Mouse (Mus musculus) NIH3T3 (cell line): ENCODE data around the gene Rpl18.

ENCODE experiments used
- DNase-seq: peaks from one replicate; pipeline ENCODE4 v3.0.0-alpha.2; 2012; ENCODE audit warnings: low read depth

Rpl18 gene

DNA sequence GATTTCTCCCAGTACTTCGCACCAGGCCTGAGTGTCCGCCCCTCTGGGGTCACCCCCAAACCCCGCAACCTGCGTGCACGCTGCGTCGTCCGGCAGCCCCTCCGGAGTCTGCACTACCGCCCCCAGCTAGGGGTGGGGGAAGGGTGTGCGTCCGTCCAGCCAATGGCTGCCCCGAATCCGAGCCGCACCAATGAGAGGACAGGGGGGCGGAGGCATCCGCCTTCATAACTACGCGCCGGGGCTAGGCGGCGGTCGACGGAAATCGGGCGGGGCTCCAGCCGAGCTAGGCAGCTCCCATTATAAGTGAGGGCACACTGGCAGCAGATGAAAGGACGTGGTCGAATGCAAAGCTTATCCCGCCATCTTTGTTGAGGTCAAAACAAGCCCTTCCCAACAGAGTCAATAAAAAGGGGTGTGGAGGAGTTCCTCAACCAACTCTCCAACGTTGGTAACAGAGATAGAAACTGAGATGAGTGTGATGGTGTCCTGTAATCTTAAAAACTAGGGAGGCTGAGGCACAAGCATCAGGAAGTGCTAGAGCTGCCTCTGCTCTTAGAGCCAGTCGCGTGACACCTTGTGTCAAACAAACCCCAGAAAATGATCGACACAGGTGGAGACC lies at the start of gene Rpl18:
TSS of gene Rpl18 (plus strand) at position 368 of the 619 bp plus-strand sequence.
- peak; percentile 99 for DNase-seq

GRCm38 (mm10) chr7:45666161-45666560 lies 49.1 kb upstream of the Rpl18 start, which contains the start of gene Fut2:
TSS of gene Fut2 (minus strand) at chr7:45666394.
- DNase-seq: no peak

DNA sequence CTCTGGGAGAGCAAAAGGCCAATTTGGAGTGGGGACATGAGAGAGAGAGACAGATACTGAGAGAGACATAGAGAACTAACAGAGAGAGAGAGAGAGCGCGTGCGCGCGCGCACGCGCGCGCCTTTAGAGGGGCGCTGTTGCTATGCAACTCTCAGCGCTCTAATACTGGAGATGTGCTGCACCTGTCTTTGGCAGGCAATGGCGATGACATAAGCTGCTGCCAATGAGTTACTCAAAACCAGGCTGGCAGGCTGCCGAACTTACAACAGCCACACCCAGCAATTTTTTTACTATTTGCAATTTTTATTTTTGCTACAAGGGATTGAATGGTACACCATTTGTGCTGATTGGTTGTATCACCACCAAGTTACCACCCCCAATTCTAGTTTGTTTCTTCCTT lies 47.5 kb upstream of the Rpl18 start:
- peak; percentile 56 for DNase-seq

DNA sequence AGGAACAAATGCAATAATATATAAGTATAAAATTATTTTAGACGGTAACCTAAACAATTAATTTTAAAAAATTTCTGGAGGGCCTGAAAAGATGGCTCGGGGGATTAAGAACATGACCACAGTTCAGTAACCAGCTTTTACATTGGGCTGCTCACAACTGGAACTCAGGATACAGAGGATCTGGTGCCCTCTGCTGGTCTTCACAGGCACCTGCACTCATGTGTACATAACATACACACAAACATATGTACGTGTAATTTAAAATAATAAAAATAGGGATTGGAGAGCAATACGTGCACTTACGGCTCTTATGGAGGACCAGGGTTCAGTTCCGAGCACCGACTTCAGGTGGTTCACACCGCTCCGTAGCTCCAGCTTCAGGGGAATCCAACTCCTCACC lies 46.3 kb upstream of the Rpl18 start:
- no peak for DNase-seq

GRCm38 (mm10) chr7:45677627-45678295 lies 37.5 kb upstream of the Rpl18 start:
- no peak for DNase-seq

- no peak for DNase-seq
These were observed 36.7 kb upstream of the Rpl18 start for GRCm38 (mm10) chr7:45678513-45678912.

DNA sequence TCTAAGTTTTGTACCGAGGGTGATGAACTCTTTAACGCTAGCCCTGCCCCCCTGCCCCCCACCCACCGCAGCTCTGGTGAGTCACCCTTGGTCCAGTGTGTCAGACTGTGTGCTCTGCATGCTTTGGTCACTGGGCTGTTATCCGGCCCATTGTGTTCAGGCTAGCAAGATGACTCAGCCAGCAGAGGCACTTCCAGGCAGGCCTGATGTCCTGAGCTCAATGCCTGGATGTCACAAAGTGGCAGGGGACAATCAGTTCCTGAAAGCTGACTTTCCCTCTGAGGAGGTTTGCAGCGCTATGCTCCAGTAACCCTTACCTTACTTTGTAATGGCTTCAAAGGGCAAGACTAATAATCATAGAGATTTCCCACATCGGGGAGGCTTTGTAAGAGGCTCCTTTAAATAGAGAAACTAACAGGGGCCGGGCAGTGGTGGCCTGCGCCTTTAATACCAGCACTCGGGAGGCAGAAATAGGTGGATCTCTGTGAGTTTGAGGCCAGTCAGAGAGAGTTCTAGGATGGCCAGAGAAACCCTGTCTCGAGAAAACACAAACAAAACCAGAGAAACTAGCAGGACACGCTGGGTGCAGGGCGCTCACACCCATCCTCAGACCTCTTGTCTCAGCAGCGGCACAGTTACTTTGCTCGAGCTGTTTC lies 35.2 kb upstream of the Rpl18 start:
- DNase-seq: peak; percentile 87

- DNase-seq: no peak
These were observed 34.1 kb upstream of the Rpl18 start for GRCm38 (mm10) chr7:45681046-45681736.

GRCm38 (mm10) chr7:45682144-45683126 lies 32.8 kb upstream of the Rpl18 start:
- DNase-seq: peak; percentile 97

GRCm38 (mm10) chr7:45683396-45684050 lies 31.7 kb upstream of the Rpl18 start, which contains the start of gene Ntn5:
TSS of gene Ntn5 (plus strand) at chr7:45684022.
- DNase-seq: no peak

DNA sequence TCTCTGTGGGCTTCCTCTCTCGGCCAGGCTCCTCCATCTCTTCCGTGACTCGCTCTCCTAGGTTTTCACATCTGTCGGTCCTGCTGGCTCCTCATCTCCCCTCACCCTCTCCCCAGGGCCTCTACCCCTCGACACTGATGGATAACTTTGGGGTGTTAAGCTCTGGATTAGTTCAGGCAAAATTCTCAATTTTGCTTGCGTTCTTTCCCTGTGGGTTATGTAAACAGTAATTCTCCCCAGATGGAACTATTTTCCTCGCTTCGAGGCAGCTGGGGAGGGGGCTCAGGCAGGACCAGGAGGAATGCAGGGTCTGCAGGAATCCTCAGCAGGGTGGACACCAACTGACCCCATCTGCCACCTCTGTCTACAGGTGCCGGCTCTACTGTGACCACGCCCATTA lies 29.4 kb upstream of the Rpl18 start:
- DNase-seq: no peak

GRCm38 (mm10) chr7:45686841-45687240 lies 28.4 kb upstream of the Rpl18 start:
- DNase-seq: no peak

GRCm38 (mm10) chr7:45689099-45689498 lies 26.2 kb upstream of the Rpl18 start:
- no peak for DNase-seq

GRCm38 (mm10) chr7:45689800-45690199 lies 25.5 kb upstream of the Rpl18 start:
- no peak for DNase-seq

DNA sequence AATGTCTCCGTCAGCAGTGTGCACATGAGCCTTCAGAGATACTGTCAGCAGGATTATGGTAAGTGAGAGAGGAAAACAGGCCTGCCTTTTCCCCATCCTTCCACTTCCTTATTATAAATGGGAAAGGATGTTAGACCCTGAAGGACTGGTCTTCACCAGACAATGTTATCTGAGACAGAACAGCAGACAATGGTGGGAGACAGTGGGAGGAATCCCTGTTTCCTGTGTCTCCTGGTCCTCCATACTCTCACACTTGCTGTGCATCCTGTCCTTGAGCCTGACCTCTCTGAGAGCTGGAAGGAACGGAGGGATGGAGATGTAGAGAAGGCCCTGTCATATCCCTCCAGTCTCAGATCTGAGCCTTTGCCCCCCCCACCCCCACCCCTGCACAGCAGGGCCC lies 22.9 kb upstream of the Rpl18 start:
- no peak for DNase-seq

DNA sequence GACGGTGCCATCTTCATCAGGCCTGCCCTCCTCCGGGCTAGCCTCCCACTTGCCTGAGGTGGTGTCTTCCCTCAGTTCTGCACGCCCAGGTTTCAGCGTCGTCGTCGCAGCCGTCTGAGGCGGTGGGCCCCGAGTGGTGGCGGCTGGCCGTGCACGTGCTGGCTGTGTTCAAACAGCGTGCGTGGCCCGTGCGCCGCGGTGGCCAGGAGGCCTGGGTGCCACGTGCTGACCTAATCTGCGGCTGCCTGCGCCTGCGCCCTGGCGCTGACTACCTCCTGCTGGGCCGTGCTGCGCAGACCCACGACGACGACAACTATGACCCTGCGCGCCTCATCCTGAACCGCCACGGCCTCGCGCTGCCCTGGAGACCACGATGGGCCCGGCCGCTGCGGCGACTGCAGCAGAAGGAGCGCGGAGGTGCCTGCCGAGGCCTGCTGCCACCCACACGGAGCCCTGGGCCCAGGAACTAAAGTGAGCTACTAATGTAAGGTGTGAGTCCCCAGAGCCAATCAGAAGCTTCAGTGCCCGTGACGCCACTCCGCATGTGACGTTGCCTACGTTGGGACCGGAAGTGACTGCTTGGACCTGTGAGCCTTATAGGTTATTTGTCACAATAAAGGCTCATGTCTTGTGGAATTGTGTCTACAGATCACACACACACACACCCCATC lies 21.2 kb upstream of the Rpl18 start, which contains the start of gene Sec1:
TSS of gene Sec1 (minus strand) at position 482 of the 671 bp plus-strand sequence.
- no peak for DNase-seq

- no peak for DNase-seq
These were observed 20.2 kb upstream of the Rpl18 start for GRCm38 (mm10) chr7:45695098-45695497.

DNA sequence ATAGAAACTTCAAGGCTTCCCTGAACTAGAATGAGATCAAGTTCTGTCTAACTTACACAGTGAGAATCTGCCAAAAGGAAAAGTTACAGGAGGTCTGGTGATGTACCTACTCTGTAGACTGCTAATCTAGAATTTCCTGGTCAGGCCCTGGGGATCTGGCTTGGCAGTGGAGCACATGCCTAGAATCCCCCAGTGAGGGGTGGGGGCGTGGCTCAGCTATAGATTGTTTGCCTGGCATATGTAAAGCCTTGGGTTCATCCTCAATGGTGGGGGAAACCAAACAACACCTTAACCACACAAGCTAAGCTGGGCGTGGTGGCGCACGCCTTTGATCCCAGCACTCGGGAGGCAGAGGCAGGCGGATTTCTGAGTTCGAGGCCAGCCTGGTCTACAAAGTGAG lies 17.4 kb upstream of the Rpl18 start:
- DNase-seq: no peak

- DNase-seq: no peak
These were observed 15.6 kb upstream of the Rpl18 start, which contains the start of gene Car11 for GRCm38 (mm10) chr7:45699523-45700141. TSS of gene Car11 (plus strand) at chr7:45699843.
